Mouse (Mus musculus) bone marrow macrophage, adult 2 months (primary cell): ENCODE results near the gene Pgap2. TPM values are rescaled to one million over a fixed set of nuclear protein-coding genes. Genes with fewer than 3 reads are reported as not detected.

Source experiments
- H3K27ac ChIP-seq: 2 replicates; pipeline ENCODE4 v1.5.1; 2012; ENCODE audit warnings: low read depth, low read length; ENCODE audit not compliant: insufficient read depth
- H3K4me1 ChIP-seq: 2 replicates; pipeline ENCODE4 v1.6.1; 2012; ENCODE audit warnings: low read length; ENCODE audit not compliant: control insufficient read depth, insufficient read depth
- H3K4me3 ChIP-seq: 2 replicates; pipeline ENCODE4 v1.5.1; 2012; ENCODE audit warnings: mild to moderate bottlenecking, low read length, moderate library complexity; ENCODE audit not compliant: insufficient read depth
- CTCF ChIP-seq: IDR thresholded peaks from 2 replicates; pipeline ENCODE4 v1.5.1; 2012; ENCODE audit warnings: low read depth, mild to moderate bottlenecking, low read length, moderate library complexity
- POLR2A ChIP-seq: IDR thresholded peaks from 2 replicates; pipeline ENCODE4 v1.6.1; 2012; ENCODE audit warnings: mild to moderate bottlenecking, low read depth, low read length, borderline replicate concordance
- polyA plus RNA-seq: library from polyadenylated mRNA; stranded (reverse); fragments of >200 nt; gene quantifications from 2 replicates; pipeline ENCODE4 v1.2.4, GENCODE M21; 2012; ENCODE audit not compliant: missing spikeins, insufficient read depth, insufficient read length

The Pgap2 gene
- polyA plus RNA-seq, 1 experiment: 103 TPM

- TF ChIP-seq POLR2A: no peak
- no peak for TF ChIP-seq CTCF
- Histone ChIP-seq H3K27ac (no peak overlapping the region), H3K4me1 (peaks cover 45% of the 10 kb centered on the region), H3K4me3 (no peak overlapping the region)
Observed at GRCm38 (mm10) chr7:102238686-102239286, 28.8 kb downstream of the Pgap2 start.

GRCm38 (mm10) chr7:102239591-102239990 is 29.6 kb downstream of the Pgap2 start:
- TF ChIP-seq CTCF (no peak), POLR2A (no peak)
- Histone ChIP-seq H3K4me3 (no peak overlapping the region), H3K4me1 (peaks cover 44% of the 10 kb centered on the region), H3K27ac (no peak overlapping the region)

GRCm38 (mm10) chr7:102242371-102242770 is 32.4 kb downstream of the Pgap2 start:
- 0 out of 2 replicates have a peak overlapping the region, but pooled peaks have one; percentile 1 for H3K4me3 ChIP-seq
- TF ChIP-seq POLR2A: no peak
- H3K27ac ChIP-seq: peak overlapping the region; percentile 63
- H3K4me1 ChIP-seq: peaks cover 54% of the 10 kb centered on the region

GRCm38 (mm10) chr7:102242917-102243316 is 32.9 kb downstream of the Pgap2 start:
- Histone ChIP-seq H3K4me1 (peaks cover 54% of the 10 kb centered on the region), H3K4me3 (no peak overlapping the region), H3K27ac (peak overlapping the region; percentile 88)
- no peak for TF ChIP-seq POLR2A
- TF ChIP-seq CTCF: no peak

GRCm38 (mm10) chr7:102243870-102244269 is 33.9 kb downstream of the Pgap2 start:
- Histone ChIP-seq H3K4me1 (peaks cover 54% of the 10 kb centered on the region), H3K4me3 (no peak overlapping the region), H3K27ac (peak overlapping the region; percentile 88)
- TF ChIP-seq POLR2A (no peak), CTCF (no peak)

- H3K4me1 ChIP-seq: peaks cover 54% of the 10 kb centered on the region
- peak overlapping the region; percentile 88 for H3K27ac ChIP-seq
- TF ChIP-seq POLR2A: no peak
- no peak for TF ChIP-seq CTCF
- peak overlapping the region; percentile 63 for H3K4me3 ChIP-seq
Observed at GRCm38 (mm10) chr7:102244782-102245535, 35.0 kb downstream of the Pgap2 start.

GRCm38 (mm10) chr7:102245775-102246174 is 35.8 kb downstream of the Pgap2 start:
- TF ChIP-seq POLR2A (no peak), CTCF (no peak)
- Histone ChIP-seq H3K4me1 (peaks cover 51% of the 10 kb centered on the region), H3K27ac (peak overlapping the region; percentile 88)

GRCm38 (mm10) chr7:102246265-102246664 is 36.3 kb downstream of the Pgap2 start:
- H3K4me3 ChIP-seq: peak overlapping the region; percentile 63
- no peak for TF ChIP-seq POLR2A
- TF ChIP-seq CTCF: no peak
- H3K4me1 ChIP-seq: peaks cover 49% of the 10 kb centered on the region
- H3K27ac ChIP-seq: peak overlapping the region; percentile 88

More at GRCm38 (mm10) chr7:102245775-102246174, 35.8 kb downstream of the Pgap2 start:
- H3K4me3 ChIP-seq: peak overlapping the region; percentile 63

GRCm38 (mm10) chr7:102246956-102247797 is 37.2 kb downstream of the Pgap2 start:
- H3K27ac ChIP-seq: peak overlapping the region; percentile 93
- TF ChIP-seq POLR2A (0 out of 2 replicates have a peak, but pooled peaks have one; percentile 37), CTCF (no peak)

GRCm38 (mm10) chr7:102248691-102249404 is 38.8 kb downstream of the Pgap2 start:
- TF ChIP-seq POLR2A (no peak), CTCF (no peak)
- peak overlapping the region; percentile 63 for H3K4me3 ChIP-seq
- peaks cover 31% of the 10 kb centered on the region for H3K4me1 ChIP-seq
- H3K27ac ChIP-seq: peak overlapping the region; percentile 93

More at GRCm38 (mm10) chr7:102246956-102247797, 37.2 kb downstream of the Pgap2 start:
- H3K4me3 ChIP-seq: peak overlapping the region; percentile 63
- peaks cover 47% of the 10 kb centered on the region for H3K4me1 ChIP-seq
